Mouse (Mus musculus) megakaryocyte-erythroid progenitor cell, adult 5-6 weeks (primary cell): ENCODE results near the gene Il9r. TPM values are rescaled to one million over a fixed set of nuclear protein-coding genes. Genes with fewer than 3 reads are reported as not detected.
A peak's percentile ranks its signal among the peaks of the same experiment; 100 is the strongest.

Experiments
- ATAC-seq: replicated peaks from 2 replicates; pipeline ENCODE4 v1.8.0; 2016; ENCODE audit warnings: mild to moderate bottlenecking, inconsistent platforms; ENCODE audit not compliant: severe bottlenecking, poor library complexity, low FRiP score, low TSS enrichment
- total RNA-seq, 2 experiments: library from RNA; stranded (forward) in 1 of 2; stranded (reverse) in 1 of 2; fragments of 200-1000, 215-1000 nt in 1 of 2; fragments of >200 nt in 1 of 2; fragmentation: Nextera tagmentation in 1 of 2; gene quantifications; 2 replicates each; pipeline ENCODE4 v1.2.3; 2014 to 2017

Il9r gene
- total RNA-seq, 2 experiments from 2014 or later: not detected

DNA sequence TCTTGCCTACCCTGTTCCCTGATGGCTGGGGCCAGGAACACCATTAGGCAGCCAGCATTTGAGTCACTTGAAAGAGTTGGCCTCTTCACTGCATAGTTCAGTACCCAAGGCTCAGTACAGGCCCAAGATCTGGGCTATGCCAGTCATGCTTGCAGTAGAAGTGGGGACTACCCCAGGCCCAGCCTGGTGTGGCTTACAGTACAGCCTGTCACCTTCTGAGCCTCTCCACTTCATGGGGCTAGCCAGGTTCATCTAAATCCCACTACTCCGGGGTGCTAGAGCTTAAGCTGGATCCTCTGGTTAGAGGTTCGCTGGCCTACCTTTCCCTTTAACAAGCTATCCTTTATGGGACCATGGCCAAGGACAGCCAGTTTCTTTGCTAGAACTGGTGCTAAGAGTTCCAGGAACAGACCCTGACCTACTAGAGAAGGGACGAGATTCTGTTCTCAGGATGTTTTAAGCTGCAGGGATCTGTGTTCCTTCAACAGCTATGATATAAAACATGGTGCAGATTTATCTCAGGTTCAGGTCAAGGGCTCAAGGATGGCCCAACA lies 28.3 kb upstream of the Il9r start:
- no peak for ATAC-seq

DNA sequence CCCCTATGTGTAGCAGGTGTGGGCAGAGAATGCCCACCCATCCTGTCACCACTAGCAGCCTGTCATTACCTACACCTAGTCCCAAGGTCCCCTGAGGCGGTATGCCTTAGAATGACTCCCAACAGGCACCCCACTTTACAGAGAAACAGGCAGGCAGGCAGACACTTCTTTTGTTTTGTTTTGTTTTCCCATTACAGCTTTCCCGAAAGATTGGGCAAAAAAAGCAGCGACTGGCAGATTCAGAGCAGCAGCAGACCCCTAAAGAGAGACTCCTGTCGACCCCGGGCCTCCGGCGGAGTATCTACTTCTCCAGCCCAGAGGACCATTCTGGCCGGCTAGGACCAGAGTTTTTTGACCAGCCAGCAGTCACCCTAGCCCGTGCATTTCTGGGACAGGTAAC lies 27.5 kb upstream of the Il9r start:
- no peak for ATAC-seq

DNA sequence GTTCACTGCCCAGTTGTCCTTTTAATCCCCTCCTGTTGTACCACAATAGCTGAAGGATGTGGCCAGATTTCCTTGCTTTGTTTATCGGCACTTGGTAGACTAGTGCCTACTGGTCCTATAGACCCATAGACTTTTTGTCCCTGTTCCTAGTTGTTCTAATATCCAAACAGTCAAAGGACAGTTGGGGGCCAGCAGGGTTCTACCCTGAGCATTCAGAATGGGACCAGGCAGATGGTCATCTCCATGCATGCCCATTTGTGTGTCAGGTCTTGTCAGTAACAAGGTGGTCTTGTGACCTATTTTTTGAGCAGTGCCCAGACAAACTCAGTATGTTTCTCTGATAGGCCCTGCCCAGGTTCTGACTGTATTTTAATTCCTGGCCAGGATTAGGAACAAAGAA lies 27.0 kb upstream of the Il9r start:
- ATAC-seq: no peak

DNA sequence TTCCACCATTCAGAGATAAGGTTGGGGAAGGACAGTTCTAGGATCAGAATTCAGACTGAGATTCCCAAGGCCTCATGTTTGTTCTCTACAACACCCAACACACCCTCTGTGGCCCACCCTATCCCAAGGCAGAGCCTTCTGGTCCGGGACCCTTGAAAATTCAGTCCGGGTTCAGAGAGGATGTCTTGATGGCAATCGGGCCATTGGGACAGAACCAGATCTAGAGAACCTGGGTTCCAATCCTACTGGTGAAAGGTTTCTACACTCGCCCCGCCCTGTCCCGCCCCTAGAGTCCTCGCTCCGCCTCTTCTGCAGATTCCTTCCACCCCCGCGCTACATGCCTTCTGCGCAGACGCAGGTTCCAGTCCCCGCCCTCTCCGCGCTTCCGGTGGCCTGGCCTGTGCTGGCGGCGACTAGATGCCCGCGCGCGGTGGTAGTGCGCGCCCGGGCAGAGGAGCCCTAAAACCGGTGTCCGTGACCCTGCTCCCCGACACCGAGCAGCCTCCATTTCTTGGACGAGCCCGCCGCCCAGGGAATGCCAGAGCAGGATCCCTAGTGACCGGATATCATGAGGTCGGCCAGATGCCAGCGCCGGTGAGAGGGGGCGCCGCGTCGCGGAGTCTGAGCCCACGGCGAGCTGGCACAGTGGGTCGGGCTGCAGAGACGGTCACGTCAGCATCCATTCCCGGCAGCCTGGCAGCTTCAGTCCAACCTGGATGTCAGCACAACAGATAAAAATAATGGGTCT lies 26.2 kb upstream of the Il9r start, which contains the start of gene Mpg:
Gene Mpg, plus strand, starts transcription at position 382 of the 748 bp plus-strand sequence.
- peak; percentile 87 for ATAC-seq

DNA sequence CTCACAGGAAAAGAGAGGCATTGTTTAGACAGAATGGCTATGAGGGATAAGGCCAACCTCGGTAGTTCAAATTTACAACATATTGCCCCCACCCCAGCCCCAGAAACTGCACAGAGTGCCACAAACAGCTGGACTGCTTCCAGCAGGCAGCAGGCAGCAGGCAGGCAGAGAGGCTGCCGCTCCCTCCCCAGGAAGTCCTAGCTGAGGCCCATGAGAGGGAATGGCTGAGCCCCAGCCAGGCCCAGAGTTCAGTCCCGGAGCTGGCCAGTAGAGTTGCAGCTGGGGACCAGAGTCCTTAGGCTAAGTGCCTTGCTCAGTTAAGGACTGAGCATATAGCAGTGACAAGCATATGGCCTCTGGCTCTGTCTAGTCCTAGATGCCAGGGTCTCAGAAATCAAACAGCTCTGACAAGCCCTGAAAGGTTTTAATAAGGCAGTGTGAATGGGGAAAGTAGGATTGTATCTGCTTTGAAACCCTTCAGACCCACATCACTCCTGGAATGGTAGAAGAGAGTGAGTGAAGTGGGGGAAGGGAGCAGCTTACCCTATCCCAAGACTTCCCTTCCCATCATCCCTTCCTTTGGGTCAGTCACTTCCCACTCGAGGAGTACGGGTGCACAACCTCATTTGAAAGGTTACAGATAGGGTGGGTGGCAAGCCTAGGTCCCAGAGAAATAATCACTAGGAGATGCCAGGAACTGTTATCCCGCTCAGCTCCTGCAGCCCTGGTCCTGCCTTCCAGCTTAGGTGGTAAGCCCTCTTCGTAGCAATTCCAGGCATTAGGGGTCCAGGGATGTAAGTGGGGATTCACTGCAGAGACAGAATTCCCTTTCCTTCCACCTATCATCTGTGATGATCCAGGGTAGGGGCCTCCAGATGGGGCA lies 25.4 kb upstream of the Il9r start:
- ATAC-seq: no peak

DNA sequence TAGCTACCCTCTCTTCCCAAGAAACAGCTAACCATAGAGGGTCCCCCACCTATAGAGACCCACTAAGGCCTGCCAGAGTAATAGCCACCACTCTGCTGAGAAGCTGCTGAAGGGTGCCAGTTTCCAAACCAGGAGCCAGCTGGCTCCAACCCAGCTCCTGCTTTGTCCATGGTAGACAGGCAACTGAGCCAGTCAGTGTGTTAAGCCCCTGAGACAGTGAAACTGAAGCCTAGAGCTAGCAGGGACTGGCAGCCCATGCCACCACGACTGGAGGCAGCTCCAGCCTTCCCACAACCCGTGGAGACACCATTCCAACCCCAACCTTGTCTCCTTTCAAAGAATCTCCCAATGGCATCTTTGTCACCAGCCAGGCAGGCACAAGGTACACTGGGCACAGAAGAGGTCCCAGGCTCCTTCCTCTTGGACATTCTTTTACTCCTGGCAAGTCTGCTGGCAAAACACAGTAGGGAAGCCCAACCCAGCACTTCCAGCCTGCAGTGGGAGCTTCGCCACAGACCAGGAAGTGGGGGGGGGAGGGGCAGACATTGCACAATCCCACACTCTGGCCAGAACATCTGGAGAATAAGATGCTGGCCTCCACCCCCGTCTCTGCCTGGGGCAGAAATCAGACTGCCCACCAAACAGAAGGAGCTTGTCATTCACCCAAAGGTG lies 24.5 kb upstream of the Il9r start:
- ATAC-seq: no peak

DNA sequence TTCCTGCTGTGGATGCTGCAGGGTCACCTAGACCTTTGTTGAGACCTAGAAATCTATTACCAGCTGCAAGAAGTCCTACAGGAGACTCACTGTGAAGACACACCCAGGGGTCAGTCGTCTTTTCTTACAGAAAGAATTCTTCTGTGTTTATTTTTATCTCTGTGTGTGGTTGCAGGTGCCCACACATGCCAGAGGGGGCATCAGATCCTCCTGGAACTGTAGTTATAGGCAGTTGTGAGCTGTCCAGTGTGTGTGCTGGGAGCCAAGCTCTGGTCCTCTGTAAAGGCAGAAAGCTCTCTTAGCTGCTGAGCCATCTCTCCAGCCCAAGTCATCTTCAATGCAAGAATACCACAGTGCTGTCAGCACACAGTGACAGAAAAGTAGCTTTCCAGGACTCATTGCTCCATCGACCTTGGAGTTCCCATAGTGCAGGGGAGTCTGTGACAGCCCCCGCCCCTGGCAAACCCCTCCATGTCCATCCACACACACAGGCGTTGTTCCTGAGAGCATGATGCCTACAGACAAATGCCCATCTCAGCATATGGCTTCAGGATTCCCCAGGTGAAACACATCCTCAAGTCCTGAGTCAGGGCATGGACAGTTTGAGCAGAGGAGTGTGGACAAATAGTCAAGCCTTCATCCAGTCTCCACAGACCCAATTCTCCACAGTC lies 23.4 kb upstream of the Il9r start:
- no peak for ATAC-seq

DNA sequence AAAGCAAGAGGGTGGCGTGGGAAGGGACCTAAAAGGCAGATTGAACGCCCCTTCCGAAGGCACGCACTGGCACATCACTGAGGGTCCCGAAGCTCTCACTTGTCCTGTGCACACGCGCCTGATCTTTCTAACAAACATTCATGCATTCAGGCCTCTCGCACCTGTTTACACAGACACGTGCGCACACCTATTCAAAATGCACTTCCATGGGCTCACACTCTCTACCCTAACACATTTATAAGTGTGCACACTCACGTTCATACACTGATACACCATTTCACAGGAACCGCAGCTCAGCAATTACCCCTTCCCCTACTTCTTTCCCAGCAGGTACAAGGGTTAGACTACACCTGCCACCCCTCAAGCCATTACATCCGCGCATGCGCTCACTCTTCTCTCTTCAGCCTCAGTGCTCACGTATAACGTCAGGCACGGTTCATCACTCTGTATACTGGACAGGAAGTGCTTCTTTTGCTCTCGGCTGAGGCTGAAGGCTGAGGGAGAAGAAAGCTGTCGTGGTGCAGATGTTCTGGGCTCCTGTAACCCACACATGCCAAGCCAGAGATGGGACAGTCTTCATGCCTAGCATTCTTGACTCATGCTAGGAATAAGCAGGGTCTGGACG lies 22.6 kb upstream of the Il9r start:
- ATAC-seq: no peak

DNA sequence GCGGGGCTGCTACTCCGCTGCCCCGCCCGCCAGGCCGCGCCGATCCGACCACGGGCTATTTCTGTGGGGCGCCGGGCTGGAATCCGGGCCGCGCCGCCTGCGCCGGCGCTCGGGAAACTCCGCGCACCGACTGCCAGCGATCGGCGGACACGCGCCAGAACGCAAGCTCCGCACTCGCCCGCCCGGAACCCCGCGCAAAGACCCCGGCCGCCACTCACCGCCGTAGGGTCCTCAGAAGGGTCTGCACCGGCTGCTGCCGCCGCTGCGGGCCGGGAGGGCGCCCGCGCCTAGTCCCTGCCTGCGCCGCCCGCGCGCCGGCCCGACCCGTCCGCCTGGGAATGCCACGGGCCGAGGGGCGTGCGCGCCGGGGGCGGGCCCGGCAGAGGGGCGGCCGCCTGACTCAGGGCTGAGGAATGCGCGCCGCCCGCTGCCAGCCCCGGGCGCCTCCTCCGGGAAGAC lies 21.9 kb upstream of the Il9r start, which contains the start of gene Rhbdf1:
Gene Rhbdf1, minus strand, starts transcription at position 350 of the 459 bp plus-strand sequence.
- no peak for ATAC-seq

DNA sequence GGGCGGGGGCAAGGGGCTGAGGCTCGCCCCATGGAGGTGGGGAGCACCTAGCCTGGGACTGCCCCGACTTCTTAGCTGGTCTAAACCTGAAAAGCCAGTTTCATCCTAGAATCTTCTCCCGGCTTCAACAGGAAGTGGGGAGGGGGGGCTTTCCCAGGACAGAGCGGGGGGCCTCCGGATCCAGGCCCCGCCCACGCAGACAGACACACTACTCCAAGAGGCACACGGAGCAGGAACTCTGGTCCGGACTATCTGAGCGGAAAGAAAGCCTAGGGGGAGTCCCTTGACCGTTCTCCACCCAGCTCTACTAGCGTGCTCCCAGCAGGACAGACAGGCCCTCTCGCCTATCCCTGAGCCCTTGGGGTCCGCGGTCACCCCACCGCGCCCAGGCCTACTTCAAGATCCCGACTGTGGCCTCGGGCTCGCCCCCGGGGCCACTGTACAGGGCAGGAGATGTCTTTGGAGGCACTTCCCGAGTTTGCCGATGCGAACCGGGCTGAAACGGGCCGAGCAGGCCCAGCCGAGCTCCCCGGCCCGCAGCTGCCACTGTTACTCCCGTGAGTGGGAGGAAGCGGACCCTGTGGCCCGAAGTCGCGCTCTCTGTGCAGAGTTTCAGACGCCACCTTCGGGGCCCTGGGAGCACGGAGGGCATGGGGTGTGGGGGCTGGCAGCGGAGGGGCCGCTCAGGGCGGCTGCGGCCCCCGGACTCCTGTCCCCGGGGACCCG lies 21.3 kb upstream of the Il9r start:
- no peak for ATAC-seq

DNA sequence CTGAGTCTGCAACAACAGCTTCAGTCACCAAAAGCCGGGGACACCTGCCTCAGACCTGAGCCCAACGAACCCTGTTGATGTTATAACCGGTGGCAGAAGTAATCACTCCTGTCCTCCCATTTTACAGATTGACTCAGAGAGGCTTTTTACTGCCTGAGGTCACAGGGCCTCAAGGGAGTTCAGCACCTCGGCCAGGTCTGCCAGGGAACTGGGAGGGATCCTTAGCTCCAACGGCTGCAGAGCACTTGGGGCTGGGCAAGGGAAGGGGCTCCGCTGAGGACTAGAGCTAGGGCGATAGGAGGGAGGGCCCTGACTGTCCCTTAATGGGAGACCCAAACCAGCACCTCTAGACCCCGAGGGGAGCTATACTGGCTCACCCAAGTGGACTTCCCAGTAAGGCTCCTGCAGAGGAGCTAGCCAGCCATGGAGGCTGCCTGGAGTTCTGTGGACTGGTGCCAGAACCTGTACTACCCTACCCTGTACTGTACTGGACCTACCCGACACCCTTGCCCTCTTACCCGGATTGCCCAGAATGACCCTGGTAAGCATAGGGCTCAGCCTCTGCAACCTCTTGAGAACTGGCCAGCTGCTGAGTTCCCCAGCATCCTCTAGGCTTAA lies 20.6 kb upstream of the Il9r start:
- no peak for ATAC-seq

DNA sequence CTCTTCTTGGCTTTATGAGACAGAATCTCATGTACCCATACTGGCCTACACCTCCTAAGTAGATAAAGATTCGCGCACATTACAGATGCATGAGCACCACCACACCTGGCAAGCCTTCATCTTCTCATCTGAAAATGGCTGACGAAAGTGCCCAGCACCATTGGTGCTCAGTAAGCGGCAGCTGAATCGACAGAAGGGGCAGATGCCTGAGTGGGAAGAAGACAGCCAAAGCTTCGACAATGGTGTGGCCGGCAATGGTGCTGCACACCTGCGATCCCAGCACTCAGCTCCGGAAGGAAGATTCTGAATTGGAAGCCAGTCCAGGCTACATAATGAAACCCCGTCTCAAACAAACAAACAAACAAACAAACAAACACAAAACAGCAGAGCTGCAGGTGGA lies 19.2 kb upstream of the Il9r start:
- ATAC-seq: no peak

DNA sequence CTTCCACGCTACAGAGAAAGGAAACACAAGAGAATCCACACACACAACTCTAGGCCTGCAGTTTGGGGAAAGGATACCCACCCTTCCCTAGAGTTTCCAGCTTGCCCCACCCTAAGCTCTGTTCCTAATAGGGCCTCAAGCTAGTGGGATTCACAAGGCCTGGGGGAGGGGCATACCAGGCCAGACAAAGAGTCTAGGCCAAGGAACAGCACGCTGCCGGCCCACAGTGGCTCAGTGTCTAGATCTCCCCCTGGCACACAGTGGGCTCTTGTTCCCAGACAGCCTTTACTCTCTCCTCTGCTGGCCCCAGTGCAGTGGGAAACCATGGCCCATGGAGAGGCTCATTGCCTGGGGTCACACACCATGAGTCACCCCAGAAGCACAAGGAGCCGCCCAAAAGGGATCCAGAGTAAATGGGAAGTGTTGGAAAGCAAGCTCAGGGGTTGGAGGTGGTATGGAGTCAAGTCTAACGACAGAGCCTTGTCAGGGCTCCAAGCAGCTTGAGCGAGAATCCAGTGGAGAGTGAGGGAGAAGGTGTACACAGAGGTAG lies 18.5 kb upstream of the Il9r start:
- no peak for ATAC-seq

DNA sequence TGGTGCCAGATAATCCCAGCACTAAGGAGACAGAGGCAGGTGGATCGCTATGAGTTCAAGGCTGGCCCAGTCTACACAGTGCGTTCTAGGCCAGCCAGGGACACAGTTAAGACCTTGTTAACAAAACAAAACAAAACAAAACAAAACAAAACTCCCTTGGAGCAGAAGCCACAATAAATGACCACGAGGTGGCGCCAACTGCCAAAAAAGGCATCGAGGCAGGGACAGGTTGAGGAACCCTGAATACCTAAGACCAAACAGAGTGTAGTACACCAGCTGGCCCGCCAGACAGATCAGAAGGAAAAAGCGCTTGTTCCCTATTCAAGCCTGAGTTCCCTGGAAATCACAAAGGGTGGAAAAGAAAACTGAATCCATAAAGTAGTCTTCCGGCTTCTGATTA lies 16.8 kb upstream of the Il9r start:
- peak; percentile 74 for ATAC-seq

DNA sequence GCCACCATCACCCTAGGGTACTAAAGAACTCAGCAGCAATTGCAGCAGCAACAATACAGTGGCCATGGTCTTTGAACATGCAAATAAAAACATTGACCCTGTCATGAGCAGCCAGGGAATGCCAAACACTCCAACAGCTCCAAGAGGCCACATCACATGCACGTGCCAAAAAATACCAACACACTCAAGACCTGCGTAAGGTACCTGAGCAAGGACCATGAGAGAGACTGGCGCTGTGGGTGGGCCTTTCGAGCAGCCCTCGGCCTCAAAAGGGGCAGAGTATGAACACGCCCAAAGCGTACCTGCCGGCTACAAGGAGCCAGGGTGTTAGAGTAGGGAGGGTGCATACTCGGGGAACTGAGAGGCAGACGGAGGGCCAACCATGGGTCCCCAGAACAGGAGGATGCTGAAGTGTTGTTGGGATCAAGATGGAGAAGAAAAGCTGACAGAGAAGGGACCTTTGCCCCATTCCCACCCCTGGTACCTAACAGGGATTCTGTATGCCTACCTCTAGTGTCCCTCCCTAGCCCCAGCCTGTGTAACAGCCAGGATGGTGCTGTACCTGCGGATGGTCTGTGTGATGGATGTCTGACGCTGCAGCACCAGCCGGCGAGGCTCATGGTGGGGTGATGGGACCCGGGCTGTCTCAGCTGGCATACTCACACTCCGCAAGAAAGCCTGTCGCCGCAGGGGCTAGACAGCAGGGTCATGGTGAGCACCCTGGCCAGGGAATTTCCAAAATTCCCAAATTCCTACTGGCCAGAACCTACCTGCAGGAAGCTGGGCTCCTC lies 15.5 kb upstream of the Il9r start:
- no peak for ATAC-seq

DNA sequence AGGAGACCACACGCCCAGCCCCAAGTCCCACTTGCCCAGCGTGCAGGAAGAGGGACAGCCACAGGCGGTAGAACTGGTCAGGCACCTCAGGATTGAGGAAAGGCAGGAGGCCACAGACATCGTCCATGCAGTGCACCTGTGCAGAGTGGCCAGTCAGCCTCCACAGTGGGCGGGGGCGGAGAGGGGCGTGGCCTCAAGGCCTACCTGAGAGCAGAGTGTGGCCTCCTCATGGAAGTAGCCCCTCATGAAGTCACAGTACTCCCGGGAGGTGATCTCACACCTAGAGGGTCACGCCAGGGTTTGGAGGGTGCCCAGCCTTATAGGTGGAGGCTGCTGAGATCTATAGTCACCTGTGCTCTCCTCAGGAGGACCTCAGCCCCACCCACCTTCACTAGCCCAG lies 10.5 kb upstream of the Il9r start:
- no peak for ATAC-seq
